Mouse (Mus musculus): Measurements from ENCODE around the gene Tbc1d22b. TPM values are rescaled to one million over a fixed set of nuclear protein-coding genes. Genes with fewer than 3 reads are reported as not detected.
"Not testable (repeated sequence)": the region's sequence is repeated elsewhere in the genome, so short reads cannot be mapped to it uniquely, and the experiment has no call there.

Tbc1d22b gene
- total RNA-seq, 2 experiments from 2014 or later: 9.3 to 9.8 TPM

- no peak for DNase-seq
Observed at GRCm38 (mm10) chr17:29595891-29596770, 46.5 kb downstream of the Tbc1d22b start.

GRCm38 (mm10) chr17:29596771-29597132 lies 47.2 kb downstream of the Tbc1d22b start:
- no peak for DNase-seq

GRCm38 (mm10) chr17:29599051-29599450 lies 49.5 kb downstream of the Tbc1d22b start:
- DNase-seq: no peak

- no peak for DNase-seq
Observed at GRCm38 (mm10) chr17:29599537-29599936, 50.0 kb downstream of the Tbc1d22b start.

- no peak for DNase-seq
Observed at GRCm38 (mm10) chr17:29601391-29601790, 51.8 kb downstream of the Tbc1d22b start.

GRCm38 (mm10) chr17:29603283-29603682 lies 53.7 kb downstream of the Tbc1d22b start:
- DNase-seq: peak; percentile 89

GRCm38 (mm10) chr17:29613453-29613852 lies 63.9 kb downstream of the Tbc1d22b start:
- not testable (repeated sequence) for DNase-seq

GRCm38 (mm10) chr17:29614115-29615023 lies 64.8 kb downstream of the Tbc1d22b start, which contains the start of the genes Rnf8 and Gm28043:
Gene Rnf8 (plus strand): TSS chr17:29614790.
Gene Gm28043 (plus strand): TSS chr17:29614876.
- DNase-seq: peak; percentile 95

- no peak for DNase-seq
Observed at GRCm38 (mm10) chr17:29615024-29615551, 65.5 kb downstream of the Tbc1d22b start.

GRCm38 (mm10) chr17:29615616-29616015 lies 66.0 kb downstream of the Tbc1d22b start:
- DNase-seq: no peak

GRCm38 (mm10) chr17:29619231-29619630 lies 69.6 kb downstream of the Tbc1d22b start:
- no peak for DNase-seq

- DNase-seq: no peak
Observed at GRCm38 (mm10) chr17:29623488-29623887, 73.9 kb downstream of the Tbc1d22b start.

GRCm38 (mm10) chr17:29627285-29627684 lies 77.7 kb downstream of the Tbc1d22b start:
- DNase-seq: peak; percentile 32

GRCm38 (mm10) chr17:29628946-29629345 lies 79.4 kb downstream of the Tbc1d22b start:
- no peak for DNase-seq

GRCm38 (mm10) chr17:29629620-29630019 lies 80.0 kb downstream of the Tbc1d22b start:
- no peak for DNase-seq

GRCm38 (mm10) chr17:29632312-29632711 lies 82.7 kb downstream of the Tbc1d22b start:
- DNase-seq: no peak

- DNase-seq: no peak
Observed at GRCm38 (mm10) chr17:29635492-29635891, 85.9 kb downstream of the Tbc1d22b start.

GRCm38 (mm10) chr17:29636118-29636517 lies 86.5 kb downstream of the Tbc1d22b start:
- DNase-seq: peak; percentile 23

- no peak for DNase-seq
Observed at GRCm38 (mm10) chr17:29637377-29637776, 87.8 kb downstream of the Tbc1d22b start.

- no peak for DNase-seq
Observed at GRCm38 (mm10) chr17:29637895-29638294, 88.3 kb downstream of the Tbc1d22b start.

- no peak for DNase-seq
Observed at GRCm38 (mm10) chr17:29640971-29641370, 91.4 kb downstream of the Tbc1d22b start.

- no peak for DNase-seq
Observed at GRCm38 (mm10) chr17:29642219-29642618, 92.6 kb downstream of the Tbc1d22b start.
